12 mouse cellular contexts compared by ENCODE assay signal in the genomic region with DNA sequence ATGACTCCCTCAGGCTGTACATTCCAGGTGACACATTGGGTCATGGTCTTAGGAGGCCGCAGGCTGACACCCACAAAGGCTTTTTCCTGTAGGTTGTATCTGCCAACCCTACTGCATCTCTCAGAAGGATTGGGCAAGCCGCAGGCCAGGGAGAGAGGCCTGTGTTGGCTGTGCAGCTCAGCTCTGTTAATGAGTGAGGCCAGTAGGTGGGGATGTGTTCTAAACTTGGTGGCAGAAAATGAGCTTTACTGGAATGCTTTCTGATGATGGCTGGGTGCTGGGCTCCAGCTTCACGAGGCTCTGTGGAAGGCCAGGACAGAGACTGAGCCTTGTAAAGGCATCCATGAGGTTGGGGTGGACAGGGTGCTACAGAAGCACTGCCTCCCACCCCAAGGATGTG. TPM values are rescaled to one million over a fixed set of nuclear protein-coding genes. Genes with fewer than 3 reads are reported as not detected.
A peak's percentile ranks its signal among the peaks of the same experiment; 100 is the strongest.
DNase-seq lines count a peak whose midpoint lies in the region; ATAC-seq and TF ChIP-seq lines count a peak whose summit lies in the region.
"Had no signal": no experiment of that assay in that cellular context is flagged by ENCODE, and none has a peak within 500 bp of the region (broad histone marks: within the 10 kb centered on the region; RNA-seq: fewer than 3 reads in every experiment).

No protein-coding gene starts in this region.

- peaks cover 25% of the 10 kb centered on the region for H3K27me3 ChIP-seq in midbrain, embryonic 14.5 days (ENCODE audit: control insufficient read depth, insufficient read depth, low read length)
- peaks cover 85% of the 10 kb centered on the region for H3K27me3 ChIP-seq in midbrain, embryonic 10.5 days (ENCODE audit: low read depth, poor library complexity, severe bottlenecking)
- peaks cover 97% of the 10 kb centered on the region for H3K27me3 ChIP-seq in kidney, embryonic 15.5 days

- no peak overlapping the region for H3K4me3 ChIP-seq in midbrain, embryonic 14.5 days (replicated peaks; ENCODE audit: low read depth, low read length)
- no peak overlapping the region for H3K4me3 ChIP-seq in midbrain, embryonic 10.5 days
- no peak overlapping the region for H3K4me3 ChIP-seq in layer of hippocampus, adult 2 months
- no peak overlapping the region for H3K4me3 ChIP-seq in kidney, embryonic 15.5 days (replicated peaks)
- H3K4me3 ChIP-seq: embryonic facial prominence, embryonic 10.5 days had no signal

- H3K4me2 ChIP-seq in midbrain, embryonic 14.5 days (ENCODE audit: low read length): no peak overlapping the region
- no peak overlapping the region for H3K4me2 ChIP-seq in kidney, embryonic 15.5 days

- no peaks in the 10 kb centered on the region for H3K9me3 ChIP-seq in midbrain, embryonic 14.5 days (ENCODE audit: control insufficient read depth, low read length)
- no peaks in the 10 kb centered on the region for H3K9me3 ChIP-seq in midbrain, embryonic 10.5 days (replicated peaks)
- no peaks in the 10 kb centered on the region for H3K9me3 ChIP-seq in kidney, embryonic 15.5 days (replicated peaks)
- H3K9me3 ChIP-seq: embryonic facial prominence, embryonic 10.5 days had no signal

- ATAC-seq in midbrain, embryonic 14.5 days (ENCODE audit: low FRiP score, low TSS enrichment): no peak
- no peak for ATAC-seq in kidney, embryonic 15.5 days (replicated peaks; ENCODE audit: low FRiP score)
- ATAC-seq: forebrain, embryonic 16.5 days had no signal

- peak; percentile 73 for TF ChIP-seq CTCF in layer of hippocampus, adult 2 months (conservative IDR thresholded peaks at IDR 0.05)

- 63% methylated on average over 3 of the region's 3 CpGs for WGBS in midbrain, embryonic 14.5 days
- 65% methylated on average over 3 of the region's 3 CpGs for WGBS in midbrain, embryonic 10.5 days
- WGBS in kidney, embryonic 15.5 days: 61% methylated on average over 3 of the region's 3 CpGs

- H3K36me3 ChIP-seq in midbrain, embryonic 14.5 days (ENCODE audit: control insufficient read depth, insufficient read depth, low read length): no peaks in the 10 kb centered on the region
- no peaks in the 10 kb centered on the region for H3K36me3 ChIP-seq in midbrain, embryonic 10.5 days
- H3K36me3 ChIP-seq in kidney, embryonic 15.5 days: no peaks in the 10 kb centered on the region
- H3K36me3 ChIP-seq: embryonic facial prominence, embryonic 10.5 days; G1E had no signal

- H3K9ac ChIP-seq in midbrain, embryonic 14.5 days (replicated peaks; ENCODE audit: low read length): no peak overlapping the region
- H3K9ac ChIP-seq in kidney, embryonic 15.5 days: no peak overlapping the region

- H3K4me1 ChIP-seq in midbrain, embryonic 14.5 days (ENCODE audit: control insufficient read depth, insufficient read depth, low read length): peaks cover 14% of the 10 kb centered on the region; the same call in 1 of the 2 replicates
- peaks cover 49% of the 10 kb centered on the region for H3K4me1 ChIP-seq in midbrain, embryonic 10.5 days
- H3K4me1 ChIP-seq in kidney, embryonic 15.5 days: peaks cover 28% of the 10 kb centered on the region

- H3K27ac ChIP-seq in midbrain, embryonic 14.5 days (replicated peaks; ENCODE audit: low read depth, low read length): no peak overlapping the region
- no peak overlapping the region for H3K27ac ChIP-seq in midbrain, embryonic 10.5 days (replicated peaks)
- no peak overlapping the region for H3K27ac ChIP-seq in layer of hippocampus, adult 2 months
- no peak overlapping the region for H3K27ac ChIP-seq in kidney, embryonic 15.5 days
- H3K27ac ChIP-seq: embryonic facial prominence, embryonic 10.5 days had no signal

- peak; percentile 28 for DNase-seq in cerebellum, adult 11-12 months
- no peak for DNase-seq in cerebellum, adult 11 months
- peak; percentile 70 for DNase-seq in midbrain, embryonic 14.5 days
- no peak for DNase-seq in midbrain, embryonic 10.5 days (ENCODE audit: low spot score)
- DNase-seq in layer of hippocampus, adult 2 months (ENCODE audit: low spot score in 2 of 2): peak in 1 of 2 experiments; percentile 53
- DNase-seq in right cerebral cortex, postnatal 14 days: peak; percentile 19
- DNase-seq in natural killer cell, adult 2 months (ENCODE audit: low spot score in 2 of 2): no peak
- DNase-seq: kidney, adult 9 months had no signal

RNA-seq across cellular contexts. Expression of a gene that starts 3.6 kb away (rescaled TPM):
- 3.0 and 3.6 TPM in 2 replicates for polyA plus RNA-seq in midbrain, embryonic 14.5 days (2014; fragmentation: Nextera tagmentation; extraction: Ambion mirVana)
- 0.89 and 0.93 TPM in 2 replicates for polyA plus RNA-seq in midbrain, embryonic 10.5 days (2016; fragmentation: Nextera tagmentation; extraction: Ambion mirVana)
- total RNA-seq in layer of hippocampus, adult 2 months (2021): 10 to 100 TPM in 1 of 2 experiments, 1 to 10 TPM in 1; 9.5 to 11.6 TPM
- polyA plus RNA-seq in kidney, embryonic 15.5 days (2015; fragmentation: Nextera tagmentation; extraction: Ambion mirVana): 0.18 and 0.40 TPM in 2 replicates
- total RNA-seq: G1E had no signal
- polyA plus RNA-seq: G1E had no signal

Comparison
In these comparisons a context has a peak if more than half of its experiments do, and no peak if none do; other contexts are left out.
1. DNase-seq: peak in cerebellum, adult 11-12 months (single experiment), midbrain, embryonic 14.5 days (single experiment) and right cerebral cortex, postnatal 14 days (single experiment); none in cerebellum, adult 11 months (single experiment), midbrain, embryonic 10.5 days (single experiment) and natural killer cell, adult 2 months (0 of 2).